Comparison of ENCODE assay signal across 16 mouse cellular contexts in the genomic region with DNA sequence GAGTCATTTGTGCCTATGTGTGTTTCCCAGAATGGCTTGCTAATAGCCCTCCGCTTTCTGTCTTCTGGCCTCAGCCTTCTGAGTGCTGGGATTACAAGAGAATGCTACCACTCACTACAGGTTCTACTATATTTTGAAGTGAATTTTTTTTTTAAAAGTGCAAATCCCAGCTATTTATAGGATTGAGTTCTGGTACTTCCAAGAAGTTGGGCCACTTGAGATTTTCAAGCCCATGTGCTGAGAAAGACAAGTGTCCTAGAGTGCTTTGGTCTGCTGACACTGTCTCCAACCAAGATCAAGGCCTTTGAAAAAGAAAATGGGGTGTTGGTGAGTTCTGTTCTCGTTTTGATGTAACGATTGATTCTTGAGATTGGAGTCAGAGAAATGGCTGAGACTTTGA. TPM values are rescaled to one million over a fixed set of nuclear protein-coding genes. Genes with fewer than 3 reads are reported as not detected.
DNase-seq lines count a peak whose midpoint lies in the region; ATAC-seq and TF ChIP-seq lines count a peak whose summit lies in the region.
"Had no signal": no experiment of that assay in that cellular context is flagged by ENCODE, and none has a peak within 500 bp of the region (broad histone marks: within the 10 kb centered on the region; RNA-seq: fewer than 3 reads in every experiment).

No protein-coding gene starts in this region.

- no peaks in the 10 kb centered on the region for H3K36me3 ChIP-seq in heart, embryonic 12.5 days
- no peaks in the 10 kb centered on the region for H3K36me3 ChIP-seq in intestine, embryonic 15.5 days
- H3K36me3 ChIP-seq in intestine, postnatal 0 days (ENCODE audit: control insufficient read depth, insufficient read depth): no peaks in the 10 kb centered on the region
- H3K36me3 ChIP-seq in midbrain, embryonic 13.5 days: no peaks in the 10 kb centered on the region
- H3K36me3 ChIP-seq in midbrain, embryonic 10.5 days: no peaks in the 10 kb centered on the region
- H3K36me3 ChIP-seq: limb, embryonic 13.5 days; liver, embryonic 15.5 days had no signal

- H3K4me3 ChIP-seq in heart, embryonic 12.5 days: no peak overlapping the region
- no peak overlapping the region for H3K4me3 ChIP-seq in intestine, embryonic 15.5 days (replicated peaks)
- H3K4me3 ChIP-seq in intestine, postnatal 0 days (ENCODE audit: low read depth, low read length): no peak overlapping the region
- H3K4me3 ChIP-seq in midbrain, embryonic 13.5 days (replicated peaks): no peak overlapping the region
- no peak overlapping the region for H3K4me3 ChIP-seq in midbrain, embryonic 10.5 days
- H3K4me3 ChIP-seq: limb, embryonic 13.5 days; liver, embryonic 15.5 days had no signal

- no peak overlapping the region for H3K9ac ChIP-seq in heart, embryonic 12.5 days
- H3K9ac ChIP-seq in intestine, embryonic 15.5 days: no peak overlapping the region
- no peak overlapping the region for H3K9ac ChIP-seq in intestine, postnatal 0 days (ENCODE audit: low read depth, low read length)
- no peak overlapping the region for H3K9ac ChIP-seq in midbrain, embryonic 13.5 days (replicated peaks)
- H3K9ac ChIP-seq: limb, embryonic 13.5 days; liver, embryonic 15.5 days had no signal

- WGBS in heart, embryonic 12.5 days: 66% methylated on average over 3 of the region's 3 CpGs
- WGBS in intestine, embryonic 15.5 days: 54% methylated on average over 3 of the region's 3 CpGs
- WGBS in intestine, postnatal 0 days: 42% methylated on average over 3 of the region's 3 CpGs
- WGBS in midbrain, embryonic 13.5 days: 80% methylated on average over 3 of the region's 3 CpGs
- 82% methylated on average over 3 of the region's 3 CpGs for WGBS in midbrain, embryonic 10.5 days

- H3K4me2 ChIP-seq in heart, embryonic 12.5 days: no peak overlapping the region
- H3K4me2 ChIP-seq in intestine, embryonic 15.5 days (replicated peaks): no peak overlapping the region
- no peak overlapping the region for H3K4me2 ChIP-seq in intestine, postnatal 0 days (replicated peaks; ENCODE audit: low read depth)
- H3K4me2 ChIP-seq in midbrain, embryonic 13.5 days (replicated peaks): no peak overlapping the region
- H3K4me2 ChIP-seq: limb, embryonic 13.5 days; liver, embryonic 15.5 days had no signal

- H3K9me3 ChIP-seq in heart, embryonic 12.5 days (replicated peaks): no peaks in the 10 kb centered on the region
- no peaks in the 10 kb centered on the region for H3K9me3 ChIP-seq in intestine, embryonic 15.5 days
- no peaks in the 10 kb centered on the region for H3K9me3 ChIP-seq in intestine, postnatal 0 days (ENCODE audit: control insufficient read depth)
- H3K9me3 ChIP-seq in midbrain, embryonic 13.5 days: no peaks in the 10 kb centered on the region
- no peaks in the 10 kb centered on the region for H3K9me3 ChIP-seq in midbrain, embryonic 10.5 days (replicated peaks)
- H3K9me3 ChIP-seq: limb, embryonic 13.5 days; liver, embryonic 15.5 days had no signal

- H3K27me3 ChIP-seq in heart, embryonic 12.5 days (replicated peaks): peaks cover 86% of the 10 kb centered on the region
- H3K27me3 ChIP-seq in intestine, embryonic 15.5 days (replicated peaks): no peaks in the 10 kb centered on the region; the same call in 1 of the 2 replicates
- no peaks in the 10 kb centered on the region for H3K27me3 ChIP-seq in intestine, postnatal 0 days (replicated peaks; ENCODE audit: control insufficient read depth, insufficient read depth, low read length)
- H3K27me3 ChIP-seq in midbrain, embryonic 13.5 days: no peaks in the 10 kb centered on the region
- H3K27me3 ChIP-seq in midbrain, embryonic 10.5 days (ENCODE audit: low read depth, poor library complexity, severe bottlenecking): peaks cover 20% of the 10 kb centered on the region; the same call in 1 of the 2 replicates
- H3K27me3 ChIP-seq: Patski had no signal

- no peak for DNase-seq in heart, adult 11 months
- DNase-seq in midbrain, embryonic 10.5 days (ENCODE audit: low spot score): no peak
- DNase-seq in right cerebral cortex, postnatal 4 days: no peak
- DNase-seq: adrenal gland, postnatal 36 days; B cell, adult 2 months; cerebellum, adult 9-11 months; kidney, postnatal 14 days; layer of hippocampus, adult 9-11 months; thymus, postnatal 36 days had no signal

- no peak for TF ChIP-seq CTCF in intestine, postnatal 0 days (IDR thresholded peaks at IDR 0.05; ENCODE audit: low read depth)

- peak overlapping the region; percentile 64 for H3K27ac ChIP-seq in heart, embryonic 12.5 days (ENCODE audit: poor library complexity, severe bottlenecking)
- H3K27ac ChIP-seq in intestine, embryonic 15.5 days: peak overlapping the region; percentile 5; the same call in 1 of the 2 replicates
- no peak overlapping the region for H3K27ac ChIP-seq in intestine, postnatal 0 days (ENCODE audit: low read depth, low read length)
- 0 out of 2 replicates have a peak overlapping the region, but pooled peaks have one; percentile 30 for H3K27ac ChIP-seq in midbrain, embryonic 13.5 days
- no peak overlapping the region for H3K27ac ChIP-seq in midbrain, embryonic 10.5 days (replicated peaks)
- H3K27ac ChIP-seq: limb, embryonic 13.5 days; liver, embryonic 15.5 days had no signal

- ATAC-seq in heart, embryonic 12.5 days (ENCODE audit: insufficient number of reproducible peaks, low FRiP score): no peak
- ATAC-seq in intestine, embryonic 15.5 days: no peak
- no peak for ATAC-seq in intestine, postnatal 0 days
- ATAC-seq in midbrain, embryonic 13.5 days: no peak
- ATAC-seq: Patski had no signal

- peaks cover 7% of the 10 kb centered on the region; the same call in 1 of the 2 replicates for H3K4me1 ChIP-seq in heart, embryonic 12.5 days (replicated peaks)
- no peaks in the 10 kb centered on the region for H3K4me1 ChIP-seq in intestine, embryonic 15.5 days (replicated peaks)
- H3K4me1 ChIP-seq in intestine, postnatal 0 days (replicated peaks; ENCODE audit: control insufficient read depth, insufficient read depth, low read length): no peaks in the 10 kb centered on the region
- H3K4me1 ChIP-seq in midbrain, embryonic 13.5 days (replicated peaks): peaks cover 24% of the 10 kb centered on the region
- peaks cover 45% of the 10 kb centered on the region for H3K4me1 ChIP-seq in midbrain, embryonic 10.5 days
- H3K4me1 ChIP-seq: liver, embryonic 15.5 days had no signal

RNA-seq across cellular contexts. Expression of a gene that starts 22.0 kb away (rescaled TPM):
- 25.0 and 29.1 TPM in 2 replicates for polyA plus RNA-seq in heart, embryonic 12.5 days (2016; fragmentation: Nextera tagmentation; extraction: Ambion mirVana)
- 11.3 and 11.7 TPM in 2 replicates for polyA plus RNA-seq in intestine, embryonic 15.5 days (2015; fragmentation: Nextera tagmentation; extraction: Ambion mirVana)
- polyA plus RNA-seq in intestine, postnatal 0 days (2015; fragmentation: Nextera tagmentation; extraction: Ambion mirVana): 6.7 and 7.7 TPM in 2 replicates
- polyA plus RNA-seq in midbrain, embryonic 13.5 days (2015; fragmentation: Nextera tagmentation; extraction: Ambion mirVana): 37.4 and 41.9 TPM in 2 replicates
- 33.2 and 37.2 TPM in 2 replicates for polyA plus RNA-seq in midbrain, embryonic 10.5 days (2016; fragmentation: Nextera tagmentation; extraction: Ambion mirVana)

RNA-seq across cellular contexts. Expression of a gene that starts 47.7 kb away (rescaled TPM):
- 128 and 129 TPM in 2 replicates for polyA plus RNA-seq in heart, embryonic 12.5 days (2016; fragmentation: Nextera tagmentation; extraction: Ambion mirVana)
- polyA plus RNA-seq in intestine, embryonic 15.5 days (2015; fragmentation: Nextera tagmentation; extraction: Ambion mirVana): 89.5 and 95.7 TPM in 2 replicates
- 70.3 and 73.4 TPM in 2 replicates for polyA plus RNA-seq in intestine, postnatal 0 days (2015; fragmentation: Nextera tagmentation; extraction: Ambion mirVana)
- 1,181 and 1,187 TPM in 2 replicates for polyA plus RNA-seq in midbrain, embryonic 13.5 days (2015; fragmentation: Nextera tagmentation; extraction: Ambion mirVana)
- polyA plus RNA-seq in midbrain, embryonic 10.5 days (2016; fragmentation: Nextera tagmentation; extraction: Ambion mirVana): 265 and 368 TPM in 2 replicates

Comparison
In these comparisons a context has a peak if more than half of its experiments do, and no peak if none do; other contexts are left out.
1. H3K27ac ChIP-seq: peak in heart, embryonic 12.5 days (single experiment), intestine, embryonic 15.5 days (single experiment) and midbrain, embryonic 13.5 days (single experiment); none in intestine, postnatal 0 days (single experiment) and midbrain, embryonic 10.5 days (single experiment).